Mouse (Mus musculus) erythroblast, embryonic 14.5 days (primary cell): ENCODE data around the gene Clptm1. TPM values are rescaled to one million over a fixed set of nuclear protein-coding genes. Genes with fewer than 3 reads are reported as not detected.
A peak's percentile ranks its signal among the peaks of the same experiment; 100 is the strongest.

ENCODE experiments used
- H3K27me3 ChIP-seq: 2 replicates; pipeline ENCODE4 v1.6.1; 2012; ENCODE audit warnings: inconsistent platforms; ENCODE audit not compliant: control insufficient read depth
- H3K36me3 ChIP-seq: 2 replicates; pipeline ENCODE4 v1.6.1; 2012; ENCODE audit warnings: mild to moderate bottlenecking, inconsistent platforms; ENCODE audit not compliant: control insufficient read depth
- H3K4me1 ChIP-seq: 2 replicates; pipeline ENCODE4 v1.6.1; 2012; ENCODE audit warnings: inconsistent platforms; ENCODE audit not compliant: control insufficient read depth
- H3K4me3 ChIP-seq: replicated peaks from 2 replicates; pipeline ENCODE3; 2012; ENCODE audit warnings: moderate library complexity, mild to moderate bottlenecking, inconsistent platforms
- H3K9me3 ChIP-seq: 2 replicates; pipeline ENCODE4 v1.6.1; 2012; ENCODE audit warnings: low read length, inconsistent platforms, mixed read lengths; ENCODE audit not compliant: control insufficient read depth
- GATA1 ChIP-seq: IDR thresholded peaks from 2 replicates; pipeline ENCODE4 v1.6.1; 2012; ENCODE audit warnings: low read length, inconsistent platforms, mixed read lengths
- TAL1 ChIP-seq: IDR thresholded peaks from 3 replicates; pipeline ENCODE4 v1.6.1; 2012; ENCODE audit warnings: low read length, inconsistent platforms, mixed read lengths
- polyA plus RNA-seq: library from polyadenylated mRNA; stranded (reverse); fragments of >175 nt; gene quantifications from 2 replicates; pipeline ENCODE4 v1.2.3, GENCODE M21; 2012

Gene Clptm1
- polyA plus RNA-seq, 1 experiment: 15.2 TPM

DNA sequence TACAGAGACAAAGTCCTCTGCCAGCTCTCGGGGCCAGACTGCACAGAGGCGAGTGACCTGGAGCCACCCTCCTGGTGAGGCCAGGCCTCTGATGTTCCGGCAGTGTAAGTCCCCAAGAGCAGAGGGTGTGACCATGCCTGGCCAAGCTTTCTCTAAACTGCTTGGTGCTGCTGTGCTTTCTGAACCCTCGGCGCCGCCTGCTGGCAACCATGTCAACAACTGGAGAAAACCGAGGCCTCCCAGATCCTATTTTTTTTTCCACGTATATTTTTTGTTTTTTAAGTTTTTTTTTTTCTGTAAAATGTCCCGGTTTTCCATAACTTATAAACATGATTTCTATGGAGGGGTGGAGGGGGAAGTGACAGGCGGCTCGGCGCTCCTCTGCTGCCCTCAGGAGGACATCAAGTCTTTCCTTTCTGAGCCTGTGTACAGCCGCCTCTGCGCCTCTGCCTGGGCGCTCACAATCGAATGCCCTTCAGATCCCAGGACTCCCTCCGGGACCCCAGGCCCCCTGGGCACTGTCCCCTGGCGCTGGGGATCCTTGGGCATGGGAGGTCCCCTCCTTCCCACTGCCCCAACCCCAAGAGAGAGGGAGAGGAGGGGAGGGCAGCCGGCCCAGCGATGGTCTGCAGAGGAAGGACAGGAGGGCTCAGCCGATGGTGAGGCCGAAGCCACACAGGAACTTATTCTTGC lies 36.4 kb upstream of the Clptm1 start:
- H3K27me3 ChIP-seq: peaks cover 35% of the 10 kb centered on the region
- H3K4me3 ChIP-seq: no peak overlapping the region
- TF ChIP-seq GATA1: no peak
- TF ChIP-seq TAL1: no peak
- peaks cover 55% of the 10 kb centered on the region for H3K36me3 ChIP-seq
- H3K9me3 ChIP-seq: peaks cover 4% of the 10 kb centered on the region; the same call in 1 of the 2 replicates
- H3K4me1 ChIP-seq: peaks cover 44% of the 10 kb centered on the region

DNA sequence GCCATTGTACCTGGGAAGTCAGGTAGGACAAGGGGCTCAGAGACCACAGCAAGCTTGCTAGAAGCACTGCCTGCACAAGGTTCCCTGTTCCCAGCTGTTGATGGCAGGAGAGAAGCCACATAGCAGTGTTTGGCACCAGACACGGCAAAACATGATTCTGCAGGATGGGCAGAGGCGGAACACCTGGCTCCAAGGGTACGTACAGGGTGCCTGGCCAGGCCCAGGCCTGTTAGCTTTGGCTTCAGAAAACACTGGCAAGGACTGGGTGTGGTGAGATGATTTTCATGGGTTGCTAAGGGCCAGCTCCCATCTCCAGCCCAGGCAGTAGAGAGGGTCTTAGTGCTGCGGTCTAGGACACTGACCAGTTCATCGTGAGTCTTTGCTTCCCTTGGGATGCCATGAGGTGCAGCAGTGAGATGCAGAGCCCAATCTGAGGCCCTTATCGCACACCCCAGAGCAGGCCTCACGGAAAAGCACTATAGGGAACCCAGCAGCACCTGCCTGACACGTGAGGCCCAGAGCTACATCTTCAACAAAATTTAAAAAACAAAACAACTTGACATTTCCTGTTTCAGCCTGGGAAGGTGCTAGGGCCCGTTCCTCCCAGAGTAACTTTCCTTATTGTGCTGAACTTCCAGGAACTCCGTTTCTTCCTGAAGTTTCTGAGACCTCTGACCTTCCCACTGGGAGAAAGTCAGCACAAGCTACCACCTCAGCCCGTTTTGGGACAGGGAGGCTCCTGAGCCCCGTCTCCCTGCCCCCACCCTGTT lies 35.7 kb upstream of the Clptm1 start:
- H3K36me3 ChIP-seq: peaks cover 54% of the 10 kb centered on the region
- peaks cover 35% of the 10 kb centered on the region for H3K27me3 ChIP-seq
- peaks cover 49% of the 10 kb centered on the region for H3K4me1 ChIP-seq
- peaks cover 4% of the 10 kb centered on the region; the same call in 1 of the 2 replicates for H3K9me3 ChIP-seq
- no peak overlapping the region for H3K4me3 ChIP-seq
- TF ChIP-seq GATA1 (no peak), TAL1 (no peak)

GRCm38 (mm10) chr7:19699827-19700148 lies 35.0 kb upstream of the Clptm1 start:
- Histone ChIP-seq H3K4me3 (no peak overlapping the region), H3K27me3 (peaks cover 35% of the 10 kb centered on the region), H3K4me1 (peaks cover 56% of the 10 kb centered on the region), H3K9me3 (peaks cover 4% of the 10 kb centered on the region; the same call in 1 of the 2 replicates), H3K36me3 (peaks cover 49% of the 10 kb centered on the region)
- no peak for TF ChIP-seq GATA1

DNA sequence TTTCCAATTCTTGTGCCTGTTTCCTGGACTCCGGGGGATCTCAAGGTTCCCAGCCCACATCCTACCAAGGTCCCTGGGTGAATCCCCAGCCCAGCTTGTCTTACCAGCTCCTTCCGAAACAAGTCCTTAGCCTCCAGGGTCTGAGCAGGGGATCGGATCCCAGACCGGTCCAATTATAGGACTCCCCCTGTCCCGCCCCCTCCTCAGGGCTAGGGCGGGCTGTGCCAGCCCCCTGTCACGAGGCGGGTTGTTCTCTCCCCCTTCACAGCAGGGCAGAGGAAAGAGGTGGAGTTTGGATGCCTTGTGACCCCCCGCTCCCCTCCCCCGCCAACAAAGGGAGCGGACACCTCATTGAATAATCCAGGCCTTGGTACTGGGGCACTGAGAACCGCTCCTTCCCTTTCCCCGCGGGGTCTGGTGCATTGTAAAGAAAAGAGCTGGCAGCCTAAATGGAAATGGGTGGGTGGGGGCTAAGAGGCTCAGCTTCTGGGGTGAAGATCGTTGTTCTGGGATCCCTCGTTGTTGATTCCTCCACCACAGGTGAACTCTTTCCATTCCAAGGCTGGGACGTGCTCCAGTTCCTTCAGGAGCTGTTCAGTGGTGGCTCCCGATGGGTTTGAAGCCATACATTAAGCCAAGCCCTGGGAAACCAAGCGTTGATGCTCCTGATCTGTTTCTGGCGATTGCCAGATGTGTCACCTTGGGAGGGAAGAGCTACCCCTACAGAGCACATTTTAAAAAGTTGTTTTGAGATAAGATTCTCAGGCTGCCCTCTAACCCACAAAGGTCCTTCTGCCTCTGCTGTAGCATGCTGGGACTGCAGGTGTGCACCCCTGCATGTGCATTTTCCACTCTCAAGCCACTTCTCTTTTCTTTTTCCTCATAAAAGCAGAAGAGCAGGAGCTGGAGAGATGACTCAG lies 34.3 kb upstream of the Clptm1 start, which contains the start of gene Apoe:
Gene Apoe (minus strand): TSS at position 282 of the 920 bp plus-strand sequence.
- peaks cover 4% of the 10 kb centered on the region; the same call in 1 of the 2 replicates for H3K9me3 ChIP-seq
- peaks cover 43% of the 10 kb centered on the region for H3K36me3 ChIP-seq
- TF ChIP-seq TAL1 (no peak), GATA1 (no peak)
- peaks cover 35% of the 10 kb centered on the region for H3K27me3 ChIP-seq
- peaks cover 60% of the 10 kb centered on the region for H3K4me1 ChIP-seq
- H3K4me3 ChIP-seq: peak within 1 kb of the TSS; percentile 57

- Histone ChIP-seq H3K27me3 (peaks cover 35% of the 10 kb centered on the region), H3K9me3 (peaks cover 4% of the 10 kb centered on the region; the same call in 1 of the 2 replicates), H3K4me1 (peaks cover 65% of the 10 kb centered on the region), H3K36me3 (peaks cover 33% of the 10 kb centered on the region), H3K4me3 (peak overlapping the region; percentile 57)
- TF ChIP-seq GATA1 (no peak), TAL1 (no peak)
Observed at GRCm38 (mm10) chr7:19697949-19698906, 33.4 kb upstream of the Clptm1 start.

- TF ChIP-seq TAL1 (no peak), GATA1 (no peak)
- Histone ChIP-seq H3K36me3 (peaks cover 15% of the 10 kb centered on the region), H3K4me1 (peaks cover 64% of the 10 kb centered on the region), H3K27me3 (peaks cover 35% of the 10 kb centered on the region), H3K4me3 (peak overlapping the region; percentile 57), H3K9me3 (peaks cover 4% of the 10 kb centered on the region; the same call in 1 of the 2 replicates)
Observed at GRCm38 (mm10) chr7:19696336-19696873, 31.6 kb upstream of the Clptm1 start.

DNA sequence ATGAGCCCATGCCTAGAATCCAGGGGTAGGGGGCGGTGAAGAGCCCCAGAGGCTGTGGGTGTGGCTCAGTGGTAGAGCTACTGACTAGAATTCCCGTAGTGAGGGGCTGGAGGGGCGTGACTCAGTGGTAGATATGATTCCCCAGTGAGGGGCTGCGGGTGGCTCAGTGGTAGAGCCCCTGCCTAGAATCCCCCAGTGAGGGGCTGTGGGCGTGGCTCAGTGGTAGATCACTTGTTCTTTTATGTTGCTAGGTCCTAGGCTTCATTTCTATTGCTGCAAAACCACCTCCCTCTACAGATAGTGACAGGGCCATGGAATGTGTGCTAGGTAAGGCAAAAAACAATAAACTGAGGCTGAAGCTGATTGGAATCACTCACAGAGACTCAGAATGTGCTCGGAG lies 31.0 kb upstream of the Clptm1 start:
- no peak for TF ChIP-seq TAL1
- TF ChIP-seq GATA1: no peak
- H3K27me3 ChIP-seq: peaks cover 35% of the 10 kb centered on the region
- peaks cover 14% of the 10 kb centered on the region for H3K36me3 ChIP-seq
- peaks cover 4% of the 10 kb centered on the region; the same call in 1 of the 2 replicates for H3K9me3 ChIP-seq
- no peak overlapping the region for H3K4me3 ChIP-seq
- peaks cover 61% of the 10 kb centered on the region for H3K4me1 ChIP-seq
